Mouse (Mus musculus): ENCODE data around the gene Ctbs.

Gene Ctbs

DNA sequence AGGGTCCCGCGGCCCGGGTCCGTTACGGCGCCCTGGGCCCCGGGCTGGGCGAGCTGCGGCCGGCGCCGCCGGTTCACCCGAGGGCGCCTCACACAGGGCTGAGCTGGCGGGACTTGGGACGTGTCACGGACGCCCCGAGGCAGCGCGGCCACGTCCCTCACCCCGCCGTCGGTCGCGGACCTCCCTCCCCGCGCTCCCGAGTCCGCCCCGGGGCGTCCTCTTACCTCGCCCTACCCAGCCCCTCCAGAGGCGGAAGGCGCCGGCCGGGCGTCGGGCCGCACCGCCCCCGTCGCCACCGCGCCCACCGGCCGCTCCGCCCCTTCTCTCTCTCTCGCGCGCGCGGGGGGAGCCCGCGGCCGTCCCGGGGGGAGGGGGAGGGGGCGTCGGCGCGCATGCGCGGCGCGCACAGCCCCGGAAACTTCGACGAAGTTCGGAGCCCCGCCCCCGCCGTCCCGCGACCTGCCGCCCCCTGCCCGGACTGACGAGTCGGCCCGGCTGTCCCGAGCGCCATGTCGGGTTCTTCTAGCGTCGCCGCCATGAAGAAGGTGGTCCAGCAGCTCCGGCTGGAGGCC lies 49.9 kb downstream of the Ctbs start, which contains the start of the genes Spata1 and Gng5:
Gene Spata1, minus strand, starts transcription at position 323 of the 572 bp plus-strand sequence.
Gene Gng5, plus strand, starts transcription at position 377 of the 572 bp plus-strand sequence.
- peak; percentile 86 for DNase-seq (ENCODE audit: low spot score)

DNA sequence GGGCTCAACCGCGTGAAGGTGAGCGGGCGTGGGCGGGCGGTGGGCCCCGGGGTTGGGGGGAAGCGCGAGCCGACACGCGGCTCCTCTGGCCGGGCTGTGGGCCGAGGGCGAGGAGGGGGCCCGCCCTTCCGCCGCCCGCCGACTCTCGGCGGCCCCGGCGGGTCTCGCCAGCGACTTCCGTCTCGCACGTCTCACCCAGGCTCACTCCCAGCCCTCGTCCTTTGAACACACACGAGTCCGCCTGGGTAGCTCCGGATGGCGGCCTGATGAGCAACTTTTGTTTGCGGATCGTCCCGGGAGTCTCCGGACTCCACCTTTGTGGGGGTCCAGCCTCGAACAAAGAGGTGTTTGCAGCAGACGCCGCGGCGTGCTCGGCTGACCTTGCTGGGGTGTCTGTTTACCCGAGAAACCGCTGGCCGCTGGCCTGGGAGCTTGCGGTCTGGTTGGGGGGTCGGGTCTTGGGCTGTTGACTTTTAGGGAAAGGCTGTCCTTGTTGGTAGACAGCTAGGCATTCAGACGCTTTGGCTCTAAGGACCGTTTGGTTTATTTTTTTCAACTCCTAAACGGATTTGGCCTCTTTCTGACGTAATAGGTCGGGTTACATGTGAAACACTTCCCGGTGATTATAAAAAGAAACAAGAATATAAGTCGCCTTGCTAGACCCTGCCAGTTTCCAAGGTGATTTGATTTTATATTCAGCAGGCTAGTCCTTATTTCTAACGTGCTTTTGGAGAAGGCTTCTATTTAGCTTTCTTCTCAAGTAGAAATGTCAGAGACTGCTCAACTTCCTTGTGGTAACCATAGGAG lies 50.6 kb downstream of the Ctbs start:
- peak; percentile 50 for DNase-seq (ENCODE audit: low spot score)

DNA sequence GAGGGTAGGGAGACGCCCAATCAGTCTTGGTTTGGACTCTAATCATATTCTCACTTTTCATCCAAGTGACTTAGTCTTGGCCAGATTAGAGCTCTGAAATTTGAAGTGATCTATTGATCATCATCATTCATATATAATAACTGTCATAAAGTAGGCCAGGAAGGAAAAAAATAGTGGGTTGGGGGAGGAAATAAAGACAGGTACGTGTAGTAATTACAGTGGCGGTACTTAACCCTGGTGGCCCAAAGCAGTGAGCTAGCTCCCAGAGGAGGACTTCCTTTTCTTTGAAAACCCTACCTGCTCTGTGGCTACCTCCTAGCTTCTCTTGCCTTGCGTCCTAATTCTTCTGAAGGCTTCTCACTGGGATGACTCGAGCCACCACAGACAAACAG lies 51.2 kb downstream of the Ctbs start:
- no peak for DNase-seq (ENCODE audit: low spot score)

DNA sequence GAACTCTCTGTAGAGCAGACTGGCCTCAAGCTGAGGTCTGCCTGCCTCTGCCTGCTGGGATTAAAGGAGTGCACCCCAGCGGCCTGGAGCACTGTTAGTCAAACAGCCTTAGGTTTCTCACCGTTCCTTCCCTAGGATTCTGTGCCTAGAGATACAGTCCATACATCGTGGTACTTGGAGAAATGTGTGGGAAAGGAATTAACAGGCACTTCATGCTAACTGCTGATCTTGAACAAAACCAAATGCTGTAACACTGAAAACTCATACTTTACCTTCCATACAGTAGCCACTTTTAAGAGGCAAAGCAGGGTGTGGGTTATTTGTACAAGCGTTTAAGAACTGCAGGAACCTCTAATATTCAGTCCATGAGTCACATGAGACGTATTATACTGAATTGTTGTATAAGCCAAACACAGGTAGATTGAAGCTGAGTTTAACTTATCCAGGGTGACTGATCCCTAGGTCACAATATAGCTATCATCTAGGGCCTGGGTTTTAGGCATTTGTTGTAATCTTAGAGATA lies 52.1 kb downstream of the Ctbs start:
- no peak for DNase-seq (ENCODE audit: low spot score)

DNA sequence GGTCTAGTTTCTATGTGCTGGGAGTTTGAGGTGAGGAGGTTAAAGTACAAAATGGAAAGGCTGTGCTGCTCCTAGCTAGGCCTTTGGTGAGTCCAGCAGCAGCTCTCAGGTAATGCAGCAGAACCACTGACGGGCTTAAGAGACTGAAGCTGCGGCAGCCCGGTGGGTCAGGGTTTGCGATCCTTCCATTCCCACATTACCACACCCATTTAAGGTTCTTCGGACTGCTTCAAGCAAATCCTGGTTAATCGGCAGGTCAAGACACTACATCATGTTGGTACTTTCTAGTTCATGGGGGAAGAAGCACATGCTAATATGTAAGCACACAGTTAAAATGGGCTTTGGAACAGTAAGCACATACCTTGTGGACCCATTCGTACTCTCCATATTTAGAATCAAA lies 57.1 kb downstream of the Ctbs start:
- no peak for DNase-seq (ENCODE audit: low spot score)

Measured in ovary, adult 18-20 months (tissue).